Mouse (Mus musculus) ES-CJ7 (cell line): Measurements from ENCODE around the gene Slc26a11.

ENCODE experiments used
- DNase-seq: peaks from one replicate; pipeline ENCODE4 v3.0.0; 2011; ENCODE audit warnings: low read depth, low spot score

Gene Slc26a11

DNA sequence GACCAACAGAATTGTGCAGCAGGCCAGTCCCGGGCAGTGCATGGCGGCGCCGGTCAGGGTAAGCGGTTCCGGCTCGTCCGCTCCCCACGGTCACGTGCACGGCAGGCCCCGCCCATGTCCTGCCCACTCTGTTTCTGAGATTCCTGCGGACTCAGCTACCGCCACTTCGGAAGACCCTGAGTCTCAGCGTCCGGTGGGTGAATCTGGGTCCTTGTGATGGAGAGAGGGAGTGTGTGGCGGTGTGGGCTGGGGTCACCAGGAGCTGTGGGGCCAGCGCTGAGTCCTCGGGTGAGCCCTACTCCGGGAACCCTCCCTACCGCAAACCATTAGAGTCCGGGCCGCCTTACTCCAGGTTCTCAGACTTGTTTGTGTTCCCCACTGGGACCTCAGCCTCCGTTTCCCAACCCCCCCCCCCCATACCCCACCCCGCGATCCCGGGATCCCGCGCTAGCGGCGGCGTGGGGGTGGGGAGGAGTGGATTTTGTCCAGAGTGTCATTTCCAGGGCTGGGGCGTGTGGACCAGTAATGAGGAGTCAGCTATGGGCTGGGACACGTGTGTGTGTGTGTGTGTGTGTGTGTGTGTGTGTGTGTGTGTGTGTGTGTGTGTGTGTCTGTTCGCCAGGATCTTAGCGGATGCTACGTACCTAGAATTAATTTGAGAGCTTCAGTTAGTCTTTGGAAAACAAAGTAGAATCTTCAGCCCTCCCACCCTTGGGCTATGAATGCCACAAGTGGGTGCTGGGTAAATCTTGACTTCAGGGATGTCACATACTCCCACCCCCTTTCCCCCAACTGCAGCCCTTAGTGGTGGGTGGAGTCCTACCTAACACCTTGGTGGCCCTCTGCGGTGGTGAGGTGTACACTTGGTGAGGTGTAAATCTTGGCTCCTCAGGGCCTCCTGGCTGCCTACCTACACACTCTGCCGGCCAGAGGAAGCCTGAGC is at the start of gene Slc26a11, which contains the start of gene Sgsh:
Slc26a11 (plus strand) TSS at position 115 of the 943 bp plus-strand sequence.
Sgsh (minus strand) TSS at position 94 of the 943 bp plus-strand sequence.
- DNase-seq, result peak; percentile 55

DNA sequence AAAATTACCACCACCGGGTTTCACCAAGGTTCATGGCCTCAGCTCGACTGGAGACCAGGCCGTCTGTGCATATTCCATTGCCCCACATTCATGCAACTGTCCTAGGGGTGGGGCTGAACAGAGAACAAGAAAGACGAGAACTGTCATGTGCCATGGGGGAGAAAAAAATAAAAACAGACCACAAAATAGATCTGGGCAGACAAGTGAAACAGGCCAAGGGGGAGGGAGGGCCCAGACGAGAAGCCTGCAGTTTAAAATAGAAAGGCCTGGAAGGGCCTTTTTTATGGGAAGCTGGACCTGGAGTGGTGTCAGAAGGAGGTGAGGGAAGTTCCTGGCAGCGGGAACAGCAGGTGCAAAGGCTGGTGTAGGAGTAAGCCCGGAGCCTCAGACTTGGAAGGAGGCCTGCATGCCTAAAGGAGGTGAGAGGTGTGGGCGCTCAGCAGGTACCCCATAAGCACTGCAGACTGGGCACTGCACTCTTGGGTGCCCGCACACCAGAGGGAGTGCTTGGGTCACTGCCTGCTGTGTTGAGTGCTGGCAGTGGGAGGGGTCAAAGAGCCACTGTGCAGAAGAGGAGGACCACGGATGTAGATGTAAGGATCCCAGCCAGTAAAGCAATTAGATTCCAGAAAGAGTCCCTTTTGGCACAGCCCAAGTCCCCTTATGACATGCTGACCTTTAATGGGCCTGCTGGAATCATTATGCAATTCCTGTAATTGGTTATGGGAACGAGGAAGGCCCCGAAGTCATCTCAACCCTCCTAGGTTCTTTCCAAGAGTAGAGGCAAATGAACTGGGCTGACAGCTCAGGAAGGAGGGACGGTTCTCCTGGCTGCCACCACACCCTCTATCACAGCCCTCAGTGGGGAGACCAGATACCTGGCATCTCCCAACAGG is 48.3 kb upstream of the Slc26a11 start:
- no peak for DNase-seq

DNA sequence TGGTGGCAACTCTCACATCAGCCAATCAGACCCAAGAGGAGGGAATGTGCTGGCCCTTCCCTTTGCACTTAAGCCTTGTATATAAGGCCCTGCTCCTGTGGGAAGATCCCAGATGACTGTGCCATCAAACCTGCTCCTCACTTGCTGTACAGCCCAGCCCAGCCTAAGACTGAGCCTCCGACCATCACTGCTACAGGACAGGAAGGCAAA is 47.8 kb upstream of the Slc26a11 start, which contains the start of gene Card14:
Card14 (plus strand) TSS at position 111 of the 210 bp plus-strand sequence.
- DNase-seq, result no peak

DNA sequence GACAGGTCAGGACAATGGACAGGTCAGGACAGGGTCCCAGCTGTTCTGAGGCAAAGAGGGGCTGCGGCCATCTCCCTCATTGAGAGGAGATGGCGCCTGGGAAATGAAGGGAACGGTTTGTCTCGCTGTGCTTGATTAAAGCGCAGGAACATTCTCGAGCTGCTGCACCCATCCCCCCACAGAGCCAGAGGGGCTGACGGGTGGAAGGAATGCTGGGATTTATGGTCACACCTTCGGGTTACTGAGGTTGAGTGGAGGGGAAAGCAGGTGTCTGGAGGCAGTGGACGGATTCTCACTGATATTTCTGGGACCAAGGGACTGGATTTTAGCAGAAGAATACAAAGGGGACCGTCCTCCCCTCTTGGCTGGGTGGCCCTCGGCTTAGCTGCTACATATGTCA is 47.4 kb upstream of the Slc26a11 start:
- no peak for DNase-seq

DNA sequence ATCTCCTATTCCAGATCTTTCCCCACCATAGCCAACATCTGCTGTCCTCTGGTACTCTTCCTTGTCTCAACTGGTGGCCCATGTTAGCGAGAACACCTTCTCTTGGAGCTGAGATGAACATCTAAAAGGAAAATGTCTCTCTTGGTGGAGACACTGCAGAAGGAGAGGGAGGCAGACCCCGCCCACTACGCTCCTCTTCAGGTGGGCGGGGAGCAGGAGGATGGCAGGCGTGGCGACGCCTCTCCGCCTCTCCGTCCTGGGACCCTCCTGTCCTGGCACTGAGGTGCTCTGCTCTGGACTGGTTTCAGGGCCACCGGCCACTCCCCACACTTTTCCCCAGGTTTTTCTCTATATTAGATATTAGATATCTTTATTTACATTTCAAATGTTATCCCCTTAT is 44.7 kb upstream of the Slc26a11 start:
- peak; percentile 34 for DNase-seq

DNA sequence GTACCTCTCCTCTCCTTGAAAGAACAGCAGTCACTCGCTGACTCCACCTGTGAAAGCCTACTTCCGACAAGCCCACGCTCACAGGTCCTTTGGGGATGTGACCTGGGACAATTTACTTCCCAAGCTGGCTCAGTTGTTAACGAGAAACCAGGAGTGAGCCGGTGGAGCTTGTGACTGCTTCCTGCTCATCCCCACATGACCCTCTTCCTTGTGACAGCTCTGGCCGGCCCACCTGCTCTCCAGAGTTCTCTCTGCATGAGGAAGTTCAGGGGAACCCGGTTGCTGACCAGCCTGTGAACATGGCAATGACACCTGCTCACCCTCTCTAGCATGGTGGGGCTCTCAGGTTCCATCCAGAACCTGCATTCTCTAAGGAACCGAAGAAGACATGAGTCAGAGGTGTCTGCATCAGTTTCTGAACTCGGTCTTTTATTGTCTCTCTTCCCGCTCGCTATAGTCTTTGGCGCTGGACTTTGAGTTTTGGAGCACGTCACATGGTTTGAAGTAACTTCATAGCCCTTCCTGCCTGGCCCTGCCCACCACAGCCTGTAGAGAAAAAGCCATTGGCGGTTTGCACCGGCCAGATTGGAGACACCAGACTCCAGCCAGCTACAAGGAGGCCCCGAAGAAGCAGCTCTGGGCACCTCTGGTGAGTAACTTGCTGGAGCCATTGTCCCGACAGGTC is 41.0 kb upstream of the Slc26a11 start:
- no peak for DNase-seq

DNA sequence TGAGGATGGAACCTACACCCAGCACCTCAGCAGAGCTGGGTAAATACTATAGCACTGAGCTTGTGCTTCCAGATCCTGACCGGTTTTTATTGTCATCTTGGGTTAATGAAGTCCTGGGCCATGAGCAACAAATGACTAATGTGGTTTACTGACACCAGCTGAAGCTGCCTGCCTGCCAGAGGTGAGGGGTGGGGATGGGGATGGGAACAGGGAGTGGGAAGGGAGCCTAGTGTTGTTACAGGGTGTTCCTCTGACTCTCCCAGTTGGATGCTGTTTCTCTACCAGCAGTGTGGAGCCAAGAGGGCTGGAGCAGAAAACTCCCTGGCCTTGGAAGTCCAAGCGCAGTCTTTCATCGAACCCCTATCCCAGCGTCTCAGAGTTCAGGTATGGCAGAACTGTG is 38.6 kb upstream of the Slc26a11 start:
- no peak for DNase-seq

DNA sequence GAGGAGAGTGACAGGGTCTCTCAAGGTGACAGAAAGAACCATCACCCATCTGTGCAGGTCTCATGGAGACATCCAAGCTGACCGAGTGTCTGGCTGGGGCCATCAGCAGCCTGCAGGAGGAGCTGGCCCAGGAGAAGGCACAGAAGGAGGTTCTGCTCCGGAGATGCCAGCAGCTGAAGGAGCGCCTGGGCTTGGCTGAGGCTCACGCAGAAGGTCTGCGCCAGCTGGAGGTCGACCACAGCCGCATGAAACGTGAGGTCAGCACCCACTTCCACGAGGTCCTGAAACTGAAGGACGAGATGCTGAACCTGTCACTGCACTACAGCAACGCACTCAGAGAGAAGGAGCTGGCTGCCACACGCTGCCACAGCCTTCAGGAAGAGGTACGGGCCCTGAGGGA is 32.8 kb upstream of the Slc26a11 start:
- DNase-seq, result no peak

DNA sequence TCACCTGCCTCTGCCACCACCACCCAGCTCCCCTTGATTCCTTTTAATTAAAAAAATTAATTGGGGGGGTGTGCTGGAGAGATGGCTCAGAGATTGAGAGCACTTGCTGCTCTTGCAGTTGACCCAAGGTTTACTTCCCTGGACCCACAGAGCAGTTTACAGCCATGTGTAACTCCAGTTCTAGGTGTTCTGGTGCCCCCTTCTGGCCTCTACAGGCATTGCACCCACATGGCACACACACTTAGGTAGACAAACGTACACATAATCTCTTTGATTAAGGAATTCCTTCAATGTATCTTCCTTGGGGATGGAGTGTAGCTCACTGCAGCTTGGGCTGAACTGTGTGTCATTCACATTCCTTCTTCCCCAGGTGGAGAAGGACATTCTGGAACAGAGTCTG is 30.3 kb upstream of the Slc26a11 start:
- DNase-seq, result peak; percentile 71

DNA sequence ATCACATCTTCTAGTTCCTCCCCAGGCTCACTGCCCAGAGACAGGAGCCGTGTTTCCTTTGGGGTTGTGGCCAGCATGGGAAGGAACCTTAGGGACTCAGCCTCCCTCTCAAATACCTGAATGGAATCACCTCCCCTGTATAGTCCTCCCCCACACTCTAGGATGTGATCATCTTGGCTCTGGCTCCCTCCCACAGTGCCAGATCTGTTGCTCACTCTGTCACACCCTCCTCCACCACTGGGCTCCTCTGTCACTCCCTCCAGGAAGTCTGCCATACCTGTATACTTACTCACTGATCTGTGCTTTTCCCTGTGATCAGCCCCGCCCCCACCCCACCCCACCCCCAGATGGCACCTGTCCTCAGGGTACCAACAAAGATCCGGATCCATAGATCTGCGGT is 24.8 kb upstream of the Slc26a11 start:
- no peak for DNase-seq

DNA sequence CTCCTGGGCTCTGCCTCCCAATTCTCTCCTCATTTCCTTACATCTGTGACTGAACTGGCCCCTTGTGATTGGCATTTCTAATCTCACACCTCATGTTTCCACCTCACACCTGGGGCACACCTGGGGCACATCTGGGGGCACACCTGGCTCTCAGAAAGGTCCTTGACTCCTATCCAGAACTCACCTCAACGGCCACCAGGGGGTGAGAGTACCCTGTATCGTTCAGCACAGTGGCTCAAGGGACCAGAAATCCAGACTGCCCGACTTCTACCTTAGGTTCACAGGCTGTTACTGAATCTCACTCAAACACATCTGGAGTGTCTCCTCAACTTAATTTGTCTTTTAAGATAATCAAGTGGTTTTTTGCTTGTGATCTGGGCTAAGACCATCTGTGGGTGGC is 23.4 kb upstream of the Slc26a11 start:
- DNase-seq, result no peak

DNA sequence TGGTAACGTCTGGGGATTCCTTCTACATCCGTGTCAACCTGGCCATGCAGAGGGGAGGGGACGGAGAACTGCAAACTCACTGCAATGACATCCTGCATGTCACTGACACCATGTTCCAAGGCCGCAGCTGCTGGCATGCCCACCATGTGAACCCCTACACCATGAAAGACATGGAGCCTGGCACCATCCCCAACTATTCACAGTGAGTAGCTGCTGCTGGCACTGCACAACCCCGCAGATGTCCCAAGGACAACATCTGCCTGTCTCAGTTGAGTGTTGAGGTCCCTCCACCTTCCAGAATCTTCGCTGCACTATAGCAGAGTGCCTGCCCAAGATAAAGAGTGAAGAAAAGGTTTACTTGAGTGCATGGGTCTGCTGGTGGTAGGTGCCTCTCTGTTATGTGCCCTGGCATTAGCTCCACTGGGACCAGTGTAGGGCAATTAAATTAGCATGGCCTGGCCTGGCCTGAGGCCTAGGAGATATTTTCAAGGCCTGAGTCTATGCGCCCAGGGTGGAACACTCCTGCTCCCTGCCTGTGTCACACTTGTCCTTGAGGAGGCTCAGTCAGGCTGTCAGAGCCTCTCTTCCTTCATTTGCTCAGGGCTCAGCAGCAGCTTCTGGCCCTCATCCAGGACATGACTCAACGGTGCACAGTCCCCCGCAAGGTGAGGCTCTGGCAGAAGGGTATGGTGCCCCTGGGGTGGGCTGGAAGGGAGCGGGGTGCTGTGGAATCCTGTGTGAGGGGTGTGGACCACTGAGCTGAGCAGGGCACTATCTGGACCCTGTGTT is 16.9 kb upstream of the Slc26a11 start:
- no peak for DNase-seq

DNA sequence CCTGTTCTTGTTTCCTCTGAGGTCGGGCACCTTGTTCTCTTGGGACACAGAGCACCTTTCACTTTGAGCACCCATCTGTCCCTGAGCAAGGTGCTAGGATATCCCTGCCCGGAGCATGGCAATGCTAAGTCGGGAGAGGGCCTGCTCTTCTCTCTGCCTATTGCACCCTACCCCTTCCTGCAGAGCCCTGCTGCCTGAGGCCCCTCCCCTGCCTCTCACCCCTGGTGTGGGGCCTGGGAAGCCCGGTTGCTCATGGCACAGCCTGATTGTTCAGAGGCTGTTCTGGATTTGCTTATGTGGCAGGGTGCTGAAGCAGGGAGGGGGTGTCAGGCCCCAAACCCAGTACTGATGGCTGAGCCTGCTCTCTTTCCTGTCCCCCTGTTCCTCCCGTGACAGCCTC is 16.2 kb upstream of the Slc26a11 start:
- no peak for DNase-seq

DNA sequence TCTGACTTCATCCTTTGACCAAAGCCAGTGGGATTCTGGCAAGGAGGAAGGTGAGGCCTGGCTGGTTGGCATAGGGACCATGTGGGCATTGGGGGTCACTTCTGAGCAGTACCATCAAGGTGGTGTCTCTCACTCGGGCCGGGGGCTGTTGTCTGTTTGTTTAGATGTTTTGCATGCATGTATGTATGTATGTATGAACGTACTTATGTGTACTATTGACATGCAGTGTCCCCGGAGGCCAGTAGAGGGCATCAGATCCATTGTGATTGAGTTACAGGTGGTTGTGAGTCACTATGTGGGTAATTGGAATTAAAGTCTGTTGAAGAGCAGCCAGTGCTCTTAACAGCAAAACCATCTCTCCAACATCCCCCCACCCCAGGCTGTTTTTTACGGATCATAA is 15.7 kb upstream of the Slc26a11 start:
- DNase-seq, result peak; percentile 81

DNA sequence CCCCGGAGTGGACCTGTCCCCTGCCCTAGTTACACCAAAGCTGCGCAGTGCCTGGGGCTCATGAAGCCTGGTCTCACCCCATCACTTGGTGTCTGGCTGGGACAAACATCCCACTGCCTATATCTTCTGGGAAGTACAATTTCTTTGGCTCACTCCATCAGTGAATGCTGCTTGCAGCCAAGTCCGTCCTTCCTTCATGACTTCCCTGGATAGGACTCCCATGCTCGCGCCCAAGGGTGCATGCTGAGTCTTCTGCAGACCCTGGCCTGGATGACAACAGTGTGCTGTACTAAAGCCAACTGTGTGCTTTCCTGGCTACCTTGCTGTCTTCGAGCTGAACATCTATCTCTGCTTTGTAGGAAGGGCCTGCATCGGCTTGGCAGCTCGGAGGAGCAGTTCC is 11.2 kb upstream of the Slc26a11 start:
- no peak for DNase-seq

DNA sequence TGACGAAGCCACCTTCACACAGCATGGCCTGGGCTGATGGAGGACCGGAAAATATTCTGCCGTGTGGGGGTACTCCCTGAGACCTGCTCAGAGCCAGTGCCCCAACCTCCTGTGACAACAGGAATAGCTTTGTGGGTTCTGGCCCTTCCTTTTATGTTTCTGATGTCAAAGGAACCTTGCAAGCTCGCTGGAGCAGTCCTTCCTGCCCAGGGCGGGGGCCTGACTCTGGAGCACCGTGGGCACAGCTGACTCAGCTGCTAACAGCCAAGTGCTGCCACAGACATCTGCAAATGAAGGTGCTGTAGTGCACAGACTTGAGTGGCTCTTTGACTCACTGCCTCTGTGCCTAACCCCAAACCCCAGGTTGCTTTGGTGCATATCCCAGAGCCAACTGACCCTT is 10.5 kb upstream of the Slc26a11 start:
- no peak for DNase-seq

DNA sequence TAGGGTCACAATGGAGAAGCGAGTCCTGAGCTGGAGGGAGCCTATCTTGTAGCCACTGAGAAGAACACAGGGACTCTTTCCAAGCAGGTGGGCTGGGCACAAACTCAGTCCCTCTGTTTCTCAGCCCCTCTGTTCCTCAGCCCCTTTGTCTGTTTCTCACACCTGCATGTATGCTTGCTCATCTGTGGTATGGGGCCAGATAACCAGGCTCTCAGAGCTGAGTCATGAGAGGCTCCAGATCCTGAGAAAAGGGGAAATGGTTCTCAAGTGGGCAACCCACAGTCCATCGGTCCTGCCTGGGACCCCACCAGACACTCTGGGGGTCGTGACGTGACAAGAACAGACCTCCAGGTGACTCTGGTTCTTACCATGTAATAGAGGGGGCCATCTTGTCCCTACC is 8.2 kb upstream of the Slc26a11 start:
- DNase-seq, result no peak

DNA sequence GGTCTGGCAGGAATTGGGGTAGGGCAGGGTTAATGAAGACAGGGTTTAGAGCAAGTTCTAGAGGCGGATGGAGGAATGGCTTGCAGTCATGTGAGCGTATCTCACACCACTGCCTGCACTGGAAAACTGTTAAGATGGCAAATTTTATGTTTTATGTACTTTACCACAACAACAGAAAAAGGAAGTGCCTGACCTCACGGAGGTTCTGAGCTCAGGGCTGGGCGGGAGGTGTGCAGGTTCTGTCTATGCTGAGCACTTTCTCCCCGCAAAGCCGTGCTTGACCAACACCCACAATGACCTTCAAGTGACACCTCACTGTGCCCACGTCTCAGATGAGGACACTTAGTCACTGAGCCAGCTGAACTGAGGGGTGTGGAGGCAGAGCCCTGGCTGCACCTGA is 3.2 kb upstream of the Slc26a11 start:
- no peak for DNase-seq

DNA sequence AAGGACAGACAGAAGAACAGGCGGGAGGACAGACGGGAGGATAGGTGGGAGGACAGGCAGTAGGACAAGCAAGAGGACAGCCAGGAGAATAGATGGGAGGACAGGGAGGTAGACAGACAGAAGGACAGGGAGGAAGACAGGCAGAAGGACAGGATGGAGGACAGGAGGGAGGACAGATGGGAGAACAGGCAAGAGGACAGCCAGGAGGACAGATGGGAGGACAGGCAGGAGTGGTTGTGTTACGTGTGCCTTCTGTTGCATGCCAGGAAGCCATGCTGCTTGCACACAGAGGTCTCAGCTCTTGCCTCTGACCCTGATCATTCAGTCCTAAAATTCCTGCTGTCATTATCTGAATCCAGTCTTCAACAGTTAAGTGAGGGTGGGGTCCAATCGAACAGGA is 1.4 kb upstream of the Slc26a11 start:
- no peak for DNase-seq

DNA sequence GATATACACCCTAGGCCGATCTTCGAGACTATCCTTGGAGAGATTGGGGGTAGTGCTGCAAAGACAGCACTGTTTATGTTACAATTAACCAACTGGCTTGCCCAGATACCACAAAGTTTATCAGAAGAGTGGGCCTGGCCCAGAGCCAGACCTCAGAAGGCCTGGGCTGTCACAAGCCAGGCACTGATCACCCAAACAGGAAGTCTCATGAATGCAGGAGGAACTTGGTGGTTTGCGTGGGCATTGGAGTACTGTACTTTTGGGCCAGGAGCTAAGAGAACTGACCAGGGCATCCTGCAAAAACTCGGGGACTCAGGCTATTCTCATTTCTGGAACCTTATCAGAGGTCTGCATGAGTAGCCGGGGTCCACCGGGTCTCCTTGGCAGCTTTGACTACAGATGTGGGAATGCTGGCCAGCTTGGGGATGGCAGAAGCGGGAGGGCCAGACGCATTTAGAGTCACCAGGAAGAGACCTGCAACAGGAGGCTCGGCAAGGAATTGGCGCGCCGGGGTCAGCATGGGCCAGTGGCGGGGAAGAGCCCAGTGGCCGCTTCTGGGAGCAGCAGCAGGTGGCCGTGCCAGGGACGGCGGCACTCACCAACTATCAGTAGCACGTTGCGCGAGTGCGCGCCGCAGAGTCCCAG is 437 bp upstream of the Slc26a11 start:
- no peak for DNase-seq

DNA sequence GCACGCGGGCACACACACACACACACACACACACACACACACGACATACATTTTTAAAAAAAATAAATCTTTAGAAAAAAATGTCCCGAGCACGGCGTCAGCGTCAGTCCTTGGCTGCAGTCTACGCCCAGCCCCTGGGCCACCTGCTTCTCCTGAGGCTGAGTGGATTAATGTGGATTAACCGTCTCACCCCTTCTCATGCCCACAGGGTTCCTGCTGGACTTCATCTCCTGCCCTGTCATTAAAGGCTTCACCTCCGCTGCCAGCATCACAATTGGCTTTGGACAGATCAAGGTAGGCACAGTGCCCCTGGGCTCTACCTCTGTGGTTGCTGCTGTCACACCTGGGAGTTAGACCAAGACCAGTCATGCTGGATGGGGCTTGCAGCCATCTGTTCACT is 3.7 kb downstream of the Slc26a11 start:
- DNase-seq, result no peak
